Mouse (Mus musculus) colon, adult 2 months (tissue): ENCODE data around the gene Gm3173. TPM values are rescaled to one million over a fixed set of nuclear protein-coding genes. Genes with fewer than 3 reads are reported as not detected.

Source experiments
- polyA plus RNA-seq: library from polyadenylated mRNA; depleted of rRNA; stranded (reverse); fragments of >200 nt; gene quantifications from 2 replicates; pipeline ENCODE4 v1.2.3, GENCODE M21; 2012; rRNA removed

Gene Gm3173
- polyA plus RNA-seq: not detected in 2 replicates

GRCm38 (mm10) chr14:4430692-4431091 lies at the start of gene Gm3173:
Gene Gm3173, plus strand, starts transcription at chr14:4430992.

GRCm38 (mm10) chr14:4397226-4397625 lies 33.6 kb upstream of the Gm3173 start, which contains the start of gene Gm3159:
Gene Gm3159, plus strand, starts transcription at chr14:4397526.

GRCm38 (mm10) chr14:4414965-4415835 lies 15.6 kb upstream of the Gm3173 start, which contains the start of gene Gm3164:
Gene Gm3164, plus strand, starts transcription at chr14:4415448.

GRCm38 (mm10) chr14:4481445-4481844 lies 50.7 kb downstream of the Gm3173 start, which contains the start of gene Gm3182:
Gene Gm3182, plus strand, starts transcription at chr14:4481745.

GRCm38 (mm10) chr14:4555105-4555504 lies 124.3 kb downstream of the Gm3173 start, which contains the start of gene Gm3047:
Gene Gm3047, plus strand, starts transcription at chr14:4555405.

Other genes with a start within 250 kb of the Gm3173 start
- 0.21 TPM in 1 of 2 replicates, not detected in the other for gene Gm2974, start 248.4 kb upstream of the Gm3173 start, polyA plus RNA-seq
- not detected in 2 replicates for gene Gm3138, start 181.4 kb upstream of the Gm3173 start, polyA plus RNA-seq
- gene Gm3149, start 113.7 kb upstream of the Gm3173 start, polyA plus RNA-seq: not detected in 2 replicates
- gene 2610042L04Rik, start 96.2 kb upstream of the Gm3173 start, polyA plus RNA-seq: not detected in 2 replicates
- not detected in 2 replicates for gene Gm3159, start 33.5 kb upstream of the Gm3173 start, polyA plus RNA-seq
- gene Gm3164, start 15.5 kb upstream of the Gm3173 start, polyA plus RNA-seq: not detected in 2 replicates
- not detected in 2 replicates for gene Gm3182, start 50.8 kb downstream of the Gm3173 start, polyA plus RNA-seq
- not detected in 2 replicates for gene Gm3047, start 124.4 kb downstream of the Gm3173 start, polyA plus RNA-seq
- not detected in 2 replicates for gene Gm8159, start 201.4 kb downstream of the Gm3173 start, polyA plus RNA-seq
- not detected in 2 replicates for gene Gm3239, start 233.2 kb downstream of the Gm3173 start, polyA plus RNA-seq